Mouse (Mus musculus) neural tube, embryonic 14.5 days (tissue): Measurements from ENCODE around the gene Nckap5l. TPM values are rescaled to one million over a fixed set of nuclear protein-coding genes. Genes with fewer than 3 reads are reported as not detected.
"Not testable (repeated sequence)": the region's sequence is repeated elsewhere in the genome, so short reads cannot be mapped to it uniquely, and the experiment has no call there.

Experiments
- ATAC-seq: fragments of 200-750 bp; cut with Nextera tagmentation; 2 replicates; pipeline ENCODE4 v1.8.0; 2017; ENCODE audit warnings: low read depth, mild to moderate bottlenecking, moderate TSS enrichment, moderate library complexity
- H3K27ac ChIP-seq: fragments of 300-500 bp; sonication (generic); 2 replicates; pipeline ENCODE4 v1.5.1; 2014; ENCODE audit warnings: low read depth, mild to moderate bottlenecking, control low read depth, low read length, moderate library complexity, mixed read lengths
- H3K27me3 ChIP-seq: fragments of 300-500 bp; sonication (generic); 2 replicates; pipeline ENCODE4 v1.6.1; 2014; ENCODE audit warnings: low read length; ENCODE audit not compliant: control insufficient read depth, insufficient read depth
- H3K36me3 ChIP-seq: fragments of 300-500 bp; sonication (generic); 2 replicates; pipeline ENCODE4 v1.6.1; 2014; ENCODE audit warnings: low read length, mixed read lengths; ENCODE audit not compliant: control insufficient read depth, insufficient read depth
- H3K4me1 ChIP-seq: fragments of 300-500 bp; sonication (generic); 2 replicates; pipeline ENCODE4 v1.6.1; 2014; ENCODE audit warnings: low read length; ENCODE audit not compliant: control insufficient read depth, insufficient read depth
- H3K4me2 ChIP-seq: fragments of 300-500 bp; sonication (generic); 2 replicates; pipeline ENCODE4 v1.6.1; 2014; ENCODE audit warnings: mild to moderate bottlenecking, low read depth, low read length, control low read depth
- H3K4me3 ChIP-seq: fragments of 300-500 bp; sonication (generic); 2 replicates; pipeline ENCODE4 v1.5.1; 2014; ENCODE audit warnings: low read depth, low read length, control low read depth, mixed read lengths
- H3K9ac ChIP-seq: fragments of 300-500 bp; sonication (generic); replicated peaks from 2 replicates; pipeline ENCODE4 v1.6.1; 2014; ENCODE audit warnings: low read depth, mild to moderate bottlenecking, control low read depth, low read length, mixed read lengths
- H3K9me3 ChIP-seq: fragments of 300-500 bp; sonication (generic); 2 replicates; pipeline ENCODE4 v1.6.1; 2016; ENCODE audit warnings: low read length; ENCODE audit not compliant: control insufficient read depth
- WGBS: fragments of 180-500 bp; shearing (Covaris S2); extraction: QIAGEN DNeasy Blood & Tissue Kit; methylation state at CpG from one replicate; pipeline ENCODE4 v1.1.7; 2014; 5-methylcytosine and 5-hydroxymethylcytosine counted together
- polyA plus RNA-seq: library from polyadenylated mRNA; unstranded; fragments of >200 nt; fragmentation: Nextera tagmentation; extraction: Ambion mirVana; gene quantifications from 2 replicates; pipeline ENCODE4 v1.2.1, GENCODE M21; 2014

The Nckap5l gene
- polyA plus RNA-seq, 1 experiment from 2014 or later: 16.5 TPM

GRCm38 (mm10) chr15:99386110-99386509 lies 71.4 kb downstream of the Nckap5l start:
- H3K4me2 ChIP-seq, H3K9me3 ChIP-seq, H3K4me1 ChIP-seq, ATAC-seq, H3K9ac ChIP-seq, H3K36me3 ChIP-seq, H3K27ac ChIP-seq, H3K27me3 ChIP-seq, H3K4me3 ChIP-seq: not testable (repeated sequence)
- 71% methylated on average over 3 of the region's 3 CpGs for WGBS

GRCm38 (mm10) chr15:99384071-99384470 lies 73.5 kb downstream of the Nckap5l start:
- no peak overlapping the region for H3K27ac ChIP-seq
- H3K4me2 ChIP-seq: no peak overlapping the region
- no peak overlapping the region for H3K9ac ChIP-seq
- no peaks in the 10 kb centered on the region for H3K9me3 ChIP-seq
- 64% methylated on average over 6 of the region's 6 CpGs for WGBS
- no peak overlapping the region for H3K4me3 ChIP-seq
- no peaks in the 10 kb centered on the region for H3K36me3 ChIP-seq
- no peaks in the 10 kb centered on the region for H3K4me1 ChIP-seq
- no peak for ATAC-seq
- no peaks in the 10 kb centered on the region for H3K27me3 ChIP-seq

- Histone ChIP-seq H3K36me3 (no peaks in the 10 kb centered on the region), H3K27ac (no peak overlapping the region), H3K9ac (no peak overlapping the region), H3K4me3 (no peak overlapping the region), H3K4me1 (no peaks in the 10 kb centered on the region), H3K4me2 (no peak overlapping the region), H3K27me3 (no peaks in the 10 kb centered on the region), H3K9me3 (no peaks in the 10 kb centered on the region)
- no peak for ATAC-seq
Measured at GRCm38 (mm10) chr15:99382893-99383292, 74.7 kb downstream of the Nckap5l start.

- Histone ChIP-seq H3K9ac (no peak overlapping the region), H3K27me3 (no peaks in the 10 kb centered on the region), H3K4me1 (no peaks in the 10 kb centered on the region), H3K4me3 (no peak overlapping the region), H3K36me3 (no peaks in the 10 kb centered on the region), H3K4me2 (no peak overlapping the region), H3K9me3 (no peaks in the 10 kb centered on the region), H3K27ac (no peak overlapping the region)
- no peak for ATAC-seq
- 86% methylated on average over 5 of the region's 5 CpGs for WGBS
Measured at GRCm38 (mm10) chr15:99376240-99376639, 81.3 kb downstream of the Nckap5l start.

- Histone ChIP-seq H3K27me3 (no peaks in the 10 kb centered on the region), H3K4me1 (no peaks in the 10 kb centered on the region), H3K9me3 (no peaks in the 10 kb centered on the region), H3K36me3 (no peaks in the 10 kb centered on the region), H3K9ac (no peak overlapping the region), H3K4me3 (no peak overlapping the region), H3K4me2 (no peak overlapping the region), H3K27ac (no peak overlapping the region)
- WGBS: 88% methylated on average over 3 of the region's 3 CpGs
- ATAC-seq: no peak
Measured at GRCm38 (mm10) chr15:99375581-99375980, 82.0 kb downstream of the Nckap5l start.

- no peak for ATAC-seq
- no peaks in the 10 kb centered on the region for H3K9me3 ChIP-seq
- H3K4me1 ChIP-seq: no peaks in the 10 kb centered on the region
- no peaks in the 10 kb centered on the region for H3K36me3 ChIP-seq
- no peak overlapping the region for H3K27ac ChIP-seq
- H3K9ac ChIP-seq: no peak overlapping the region
- H3K27me3 ChIP-seq: no peaks in the 10 kb centered on the region
- H3K4me3 ChIP-seq: no peak overlapping the region
- no peak overlapping the region for H3K4me2 ChIP-seq
- WGBS: 96% methylated on average over 5 of the region's 5 CpGs
Measured at GRCm38 (mm10) chr15:99375036-99375435, 82.5 kb downstream of the Nckap5l start.

GRCm38 (mm10) chr15:99372761-99373160 lies 84.8 kb downstream of the Nckap5l start:
- Histone ChIP-seq H3K4me2 (no peak overlapping the region), H3K9ac (no peak overlapping the region), H3K4me3 (no peak overlapping the region), H3K36me3 (no peaks in the 10 kb centered on the region), H3K27me3 (no peaks in the 10 kb centered on the region), H3K27ac (no peak overlapping the region), H3K4me1 (peaks cover 2% of the 10 kb centered on the region; the same call in 1 of the 2 replicates), H3K9me3 (no peaks in the 10 kb centered on the region)
- WGBS: 83% methylated on average over 9 of the region's 9 CpGs
- no peak for ATAC-seq

Other genes with a start within 250 kb of the Nckap5l start
- gene Kcnh3, start 232.9 kb downstream of the Nckap5l start, polyA plus RNA-seq: 0.63 and 0.66 TPM in 2 replicates
- gene Mcrs1, start 205.8 kb downstream of the Nckap5l start, polyA plus RNA-seq: 202 and 213 TPM in 2 replicates
- 96.9 and 113 TPM in 2 replicates for gene Prpf40b, start 162.7 kb downstream of the Nckap5l start, polyA plus RNA-seq
- gene Fam186b, start 161.9 kb downstream of the Nckap5l start, polyA plus RNA-seq: 0.53 and 0.66 TPM in 2 replicates
- 7.3 and 8.8 TPM in 2 replicates for gene Fmnl3, start 87.3 kb downstream of the Nckap5l start, polyA plus RNA-seq
- 245 and 257 TPM in 2 replicates for gene Tmbim6, start 64.9 kb downstream of the Nckap5l start, polyA plus RNA-seq
- gene Bcdin3d, start 17.0 kb upstream of the Nckap5l start, polyA plus RNA-seq: 19.7 and 20.2 TPM in 2 replicates
- gene Faim2, start 70.4 kb upstream of the Nckap5l start, polyA plus RNA-seq: 24.0 and 32.0 TPM in 2 replicates
- not detected in 2 replicates for gene Aqp2, start 121.3 kb upstream of the Nckap5l start, polyA plus RNA-seq
- 1.4 and 2.1 TPM in 2 replicates for gene Aqp5, start 133.0 kb upstream of the Nckap5l start, polyA plus RNA-seq
- 1.4 and 1.6 TPM in 2 replicates for gene Aqp6, start 143.7 kb upstream of the Nckap5l start, polyA plus RNA-seq
- 45.9 and 65.6 TPM in 2 replicates for gene Racgap1, start 193.9 kb upstream of the Nckap5l start, polyA plus RNA-seq
- 66.0 and 69.8 TPM in 2 replicates for gene Asic1, start 212.6 kb upstream of the Nckap5l start, polyA plus RNA-seq
- gene Smarcd1, start 244.4 kb upstream of the Nckap5l start, polyA plus RNA-seq: 110 TPM in 2 replicates
- not detected in 2 replicates for gene Gm17349, start 247.7 kb upstream of the Nckap5l start, polyA plus RNA-seq